ENCODE assay signal across 16 mouse cellular contexts in genomic region chr11:68036133-68036959, GRCm38 (mm10).
DNase-seq lines count a peak whose midpoint lies in the region; ATAC-seq and TF ChIP-seq lines count a peak whose summit lies in the region.
"Had no signal": no experiment of that assay in that cellular context is flagged by ENCODE, and none has a peak within 500 bp of the region (broad histone marks: within the 10 kb centered on the region; RNA-seq: fewer than 3 reads in every experiment).

No protein-coding gene starts in this region.

- no peak for ATAC-seq in lung, embryonic 15.5 days (ENCODE audit: borderline replicate concordance, extremely low read depth, low FRiP score, low TSS enrichment)
- ATAC-seq in limb, embryonic 11.5 days (ENCODE audit: insufficient number of reproducible peaks, low FRiP score, low TSS enrichment, low read depth): peak; percentile 78; the same call in 1 of the 2 replicates
- ATAC-seq: forebrain, embryonic 13.5 days; intestine, embryonic 16.5 days had no signal

- H3K4me3 ChIP-seq in heart, adult 2 months: no peak overlapping the region
- H3K4me3 ChIP-seq in lung, embryonic 15.5 days: no peak overlapping the region
- no peak overlapping the region for H3K4me3 ChIP-seq in limb, embryonic 11.5 days (ENCODE audit: low read depth, low read length)
- no peak overlapping the region for H3K4me3 ChIP-seq in cerebellum, adult 2 months (replicated peaks; ENCODE audit: insufficient read depth, low read depth, low read length)
- H3K4me3 ChIP-seq: forebrain, embryonic 13.5 days; heart, embryonic 10.5 days; layer of hippocampus, adult 2 months had no signal

- TF ChIP-seq POLR2A in heart, adult 2 months (IDR thresholded peaks at IDR 0.05; ENCODE audit: insufficient read depth, low read depth, low read length): no peak
- no peak for TF ChIP-seq POLR2A in cerebellum, adult 2 months (IDR thresholded peaks at IDR 0.05; ENCODE audit: borderline replicate concordance, insufficient read depth, low read length)

- H3K27me3 ChIP-seq in heart, adult 2 months (ENCODE audit: control insufficient read depth, insufficient read depth, low read length): no peaks in the 10 kb centered on the region
- H3K27me3 ChIP-seq in lung, embryonic 15.5 days: no peaks in the 10 kb centered on the region
- no peaks in the 10 kb centered on the region for H3K27me3 ChIP-seq in limb, embryonic 11.5 days (ENCODE audit: control insufficient read depth, insufficient read depth, low read length)
- no peaks in the 10 kb centered on the region for H3K27me3 ChIP-seq in cerebellum, adult 2 months (ENCODE audit: control insufficient read depth, insufficient read depth, low read length)
- H3K27me3 ChIP-seq: forebrain, embryonic 13.5 days had no signal

- no peak for TF ChIP-seq EP300 in heart, adult 2 months (IDR thresholded peaks at IDR 0.05; ENCODE audit: insufficient read depth, low read depth, low read length)

- peaks cover 1% of the 10 kb centered on the region; the same call in 1 of the 2 replicates for H3K4me1 ChIP-seq in heart, adult 2 months (ENCODE audit: control insufficient read depth, insufficient read depth, low read length)
- peaks cover 18% of the 10 kb centered on the region for H3K4me1 ChIP-seq in lung, embryonic 15.5 days
- peaks cover 10% of the 10 kb centered on the region; the same call in 1 of the 2 replicates for H3K4me1 ChIP-seq in limb, embryonic 11.5 days (ENCODE audit: control insufficient read depth, insufficient read depth, low read length)
- H3K4me1 ChIP-seq in cerebellum, adult 2 months (ENCODE audit: control insufficient read depth, insufficient read depth, low read length): peaks cover 3% of the 10 kb centered on the region; the same call in 1 of the 2 replicates
- H3K4me1 ChIP-seq: forebrain, embryonic 13.5 days; heart, embryonic 10.5 days had no signal

- intact Hi-C loops in heart, adult 2 months (cut with DNase I): no loop called here

- H3K9ac ChIP-seq in heart, adult 2 months (ENCODE audit: low read depth, low read length): no peak overlapping the region
- H3K9ac ChIP-seq in lung, embryonic 15.5 days: no peak overlapping the region
- H3K9ac ChIP-seq in limb, embryonic 11.5 days (ENCODE audit: low read length): no peak overlapping the region
- H3K9ac ChIP-seq: forebrain, embryonic 13.5 days had no signal

- no peak overlapping the region for H3K27ac ChIP-seq in heart, adult 2 months
- peak overlapping the region; percentile 44; the same call in 1 of the 2 replicates for H3K27ac ChIP-seq in lung, embryonic 15.5 days
- no peak overlapping the region for H3K27ac ChIP-seq in limb, embryonic 11.5 days (replicated peaks; ENCODE audit: low read depth, low read length)
- no peak overlapping the region for H3K27ac ChIP-seq in cerebellum, adult 2 months (ENCODE audit: insufficient read depth, low read length)
- H3K27ac ChIP-seq: forebrain, embryonic 13.5 days; heart, embryonic 10.5 days; layer of hippocampus, adult 2 months had no signal

- H3K36me3 ChIP-seq in heart, adult 2 months (ENCODE audit: control insufficient read depth, insufficient read depth, low read length): no peaks in the 10 kb centered on the region
- no peaks in the 10 kb centered on the region for H3K36me3 ChIP-seq in lung, embryonic 15.5 days
- no peaks in the 10 kb centered on the region for H3K36me3 ChIP-seq in limb, embryonic 11.5 days (ENCODE audit: control insufficient read depth, insufficient read depth, low read length)
- H3K36me3 ChIP-seq: heart, embryonic 10.5 days had no signal

- no peak overlapping the region for H3K4me2 ChIP-seq in lung, embryonic 15.5 days
- H3K4me2 ChIP-seq in limb, embryonic 11.5 days (ENCODE audit: low read depth, severe bottlenecking): no peak overlapping the region
- H3K4me2 ChIP-seq: forebrain, embryonic 13.5 days had no signal

- peak; percentile 89 for DNase-seq in heart, adult 11 months
- no peak for DNase-seq in heart, adult 2 months
- DNase-seq in lung, postnatal 36 days: no peak
- DNase-seq in ZHBTc4 (ENCODE audit: low read depth, low spot score): peak; percentile 25
- DNase-seq in limb, embryonic 11.5 days (ENCODE audit: low spot score): peak; percentile 48
- no peak for DNase-seq in cerebellum, adult 2 months
- DNase-seq in cerebellum, adult 9-11 months: no peak
- DNase-seq: adrenal gland, adult 2 months; cerebellum, adult 8-10 months; heart, postnatal 36 days; right cerebral cortex, postnatal 14 days had no signal

- no peaks in the 10 kb centered on the region for H3K9me3 ChIP-seq in lung, embryonic 15.5 days
- no peaks in the 10 kb centered on the region for H3K9me3 ChIP-seq in limb, embryonic 11.5 days (ENCODE audit: control insufficient read depth, low read length)
- H3K9me3 ChIP-seq: forebrain, embryonic 13.5 days; heart, embryonic 10.5 days had no signal

- 78% methylated on average over 20 of the region's 20 CpGs for WGBS in heart, adult 2 months
- 49% methylated on average over 20 of the region's 20 CpGs for WGBS in lung, embryonic 15.5 days
- WGBS in limb, embryonic 11.5 days: 54% methylated on average over 20 of the region's 20 CpGs
- 69% methylated on average over 20 of the region's 20 CpGs for WGBS in cerebellum, adult 2 months

- no peak for TF ChIP-seq CTCF in heart, adult 2 months (IDR thresholded peaks at IDR 0.05)
- TF ChIP-seq CTCF in cerebellum, adult 2 months (IDR thresholded peaks at IDR 0.05; ENCODE audit: borderline replicate concordance, insufficient read depth, low read depth, low read length): no peak

- H3K79me2 ChIP-seq in heart, adult 2 months (replicated peaks; ENCODE audit: control insufficient read depth, insufficient read depth, low read length): no peaks in the 10 kb centered on the region

Comparison
In these comparisons a context has a peak if more than half of its experiments do, and no peak if none do; other contexts are left out.
1. DNase-seq: peak in heart, adult 11 months (single experiment), ZHBTc4 (single experiment) and limb, embryonic 11.5 days (single experiment); none in heart, adult 2 months (0 of 2), lung, postnatal 36 days (single experiment), cerebellum, adult 2 months (0 of 2) and cerebellum, adult 9-11 months (single experiment).